Mouse (Mus musculus) CH12.LX (cell line): ENCODE results near the gene Gm20388. TPM values are rescaled to one million over a fixed set of nuclear protein-coding genes. Genes with fewer than 3 reads are reported as not detected.

Experiments
- DNase-seq: peaks from one replicate; pipeline ENCODE4 v3.0.0-alpha.2; 2013; ENCODE audit errors: extremely low read depth
- H3K27ac ChIP-seq: 2 replicates; pipeline ENCODE4 v1.5.1; 2012; ENCODE audit warnings: low read depth, mild to moderate bottlenecking, control low read depth, moderate library complexity; ENCODE audit not compliant: insufficient read depth
- H3K27me3 ChIP-seq: replicated peaks from 2 replicates; pipeline ENCODE3; 2012; ENCODE audit warnings: inconsistent platforms
- H3K36me3 ChIP-seq, 2 experiments: replicated peaks in 1 of 2; 2 replicates each; pipeline versions ENCODE3 to v1.6.1; 2012; ENCODE audit warnings: inconsistent platforms in 1 of 2, low read length in 1 of 2, mild to moderate bottlenecking in 1 of 2, mixed read lengths in 1 of 2, moderate library complexity in 1 of 2; ENCODE audit not compliant: control insufficient read depth in 1 of 2, insufficient read depth in 1 of 2
- H3K4me1 ChIP-seq, 2 experiments: 2 replicates each; pipeline ENCODE4 v1.6.1; 2012; ENCODE audit warnings: inconsistent platforms in 1 of 2, moderate library complexity in 1 of 2; ENCODE audit not compliant: insufficient read depth in 2 of 2, control insufficient read depth in 1 of 2
- H3K4me2 ChIP-seq: 2 replicates; pipeline ENCODE4 v1.6.1; 2012; ENCODE audit warnings: low read depth, mild to moderate bottlenecking, control low read depth; ENCODE audit not compliant: poor library complexity, insufficient read depth, severe bottlenecking
- H3K4me3 ChIP-seq, 3 experiments: fragments of 150-350 bp in 1 of 3; sonication (generic) in 1 of 3; replicated peaks in 1 of 3; 2 replicates each; pipeline versions ENCODE3 to v1.5.1; 2011 to 2012; ENCODE audit warnings: low read depth in 2 of 3, low read length in 2 of 3, mild to moderate bottlenecking in 2 of 3, moderate library complexity in 2 of 3, control low read depth in 1 of 3, improper control_type of control experiment in 1 of 3, inconsistent platforms in 1 of 3, mixed read lengths in 1 of 3; ENCODE audit not compliant: poor library complexity in 1 of 3
- H3K79me2 ChIP-seq: replicated peaks from 2 replicates; pipeline ENCODE4 v1.6.1; 2012; ENCODE audit warnings: mild to moderate bottlenecking, moderate library complexity; ENCODE audit not compliant: control insufficient read depth, poor library complexity, insufficient read depth, severe bottlenecking; ENCODE audit errors: extremely low read depth
- H3K9ac ChIP-seq: 2 replicates; pipeline ENCODE4 v1.6.1; 2012; ENCODE audit warnings: low read depth, mild to moderate bottlenecking, control low read depth, moderate library complexity; ENCODE audit not compliant: insufficient read depth
- H3K9me3 ChIP-seq: replicated peaks from 2 replicates; pipeline ENCODE3; 2012; ENCODE audit warnings: low read length, inconsistent platforms, mixed read lengths
- CHD1 ChIP-seq: IDR thresholded peaks from 2 replicates; pipeline ENCODE4 v1.6.1; 2012; ENCODE audit warnings: low read depth, low read length, improper control_type of control experiment, inconsistent platforms
- E2F4 ChIP-seq: IDR thresholded peaks from 2 replicates; pipeline ENCODE4 v1.6.1; 2011; ENCODE audit warnings: low read depth, low read length, improper control_type of control experiment; ENCODE audit not compliant: insufficient replicate concordance
- ELF1 ChIP-seq: IDR thresholded peaks from 2 replicates; pipeline ENCODE4 v1.6.1; 2014; ENCODE audit warnings: low read depth, mild to moderate bottlenecking, inconsistent platforms, low read length, improper control_type of control experiment
- ETS1 ChIP-seq: conservative IDR thresholded peaks from 2 replicates; pipeline ENCODE4 v1.6.1; 2012; ENCODE audit warnings: low read depth, mild to moderate bottlenecking, inconsistent platforms, low read length, improper control_type of control experiment, moderate library complexity
- GABPA ChIP-seq: IDR thresholded peaks from 2 replicates; pipeline ENCODE4 v1.6.1; 2012; ENCODE audit warnings: low read depth, low read length, improper control_type of control experiment, inconsistent platforms; ENCODE audit not compliant: insufficient replicate concordance
- JUN ChIP-seq: IDR thresholded peaks from 2 replicates; pipeline ENCODE4 v1.6.1; 2011; ENCODE audit warnings: low read depth, mild to moderate bottlenecking, low read length, improper control_type of control experiment, moderate library complexity; ENCODE audit not compliant: insufficient read depth
- NRF1 ChIP-seq: IDR thresholded peaks from 2 replicates; pipeline ENCODE4 v1.6.1; 2014; ENCODE audit warnings: low read depth, mild to moderate bottlenecking, inconsistent platforms, low read length, improper control_type of control experiment, moderate library complexity
- PAX5 ChIP-seq: IDR thresholded peaks from 2 replicates; pipeline ENCODE4 v1.6.1; 2012; ENCODE audit warnings: low read length, inconsistent platforms, mixed read lengths
- POLR2A ChIP-seq: IDR thresholded peaks from 2 replicates; pipeline ENCODE4 v1.6.1; 2011; ENCODE audit warnings: low read depth, mild to moderate bottlenecking, improper control_type of control experiment, low read length
- RAD21 ChIP-seq: IDR thresholded peaks from 2 replicates; pipeline ENCODE4 v1.6.1; 2011; ENCODE audit warnings: low read depth, mild to moderate bottlenecking, low read length, improper control_type of control experiment, moderate library complexity
- RCOR1 ChIP-seq: conservative IDR thresholded peaks from 2 replicates; pipeline ENCODE4 v1.6.1; 2012; ENCODE audit warnings: low read depth, mild to moderate bottlenecking, inconsistent platforms, low read length, improper control_type of control experiment
- SIN3A ChIP-seq: IDR thresholded peaks from 2 replicates; pipeline ENCODE4 v1.6.1; 2012; ENCODE audit warnings: low read length, improper control_type of control experiment, inconsistent platforms
- SMC3 ChIP-seq: IDR thresholded peaks from 2 replicates; pipeline ENCODE4 v1.6.1; 2011; ENCODE audit warnings: low read depth, low read length, improper control_type of control experiment
- TBP ChIP-seq: conservative IDR thresholded peaks from 2 replicates; pipeline ENCODE4 v1.6.1; 2011; ENCODE audit warnings: low read depth, low read length, improper control_type of control experiment
- ZC3H11A ChIP-seq: IDR thresholded peaks from 2 replicates; pipeline ENCODE4 v1.6.1; 2012; ENCODE audit warnings: low read depth, mild to moderate bottlenecking, inconsistent platforms, low read length, improper control_type of control experiment
- ZKSCAN1 ChIP-seq: IDR thresholded peaks from 2 replicates; pipeline ENCODE4 v1.6.1; 2012; ENCODE audit warnings: low read depth, inconsistent platforms, low read length, improper control_type of control experiment, borderline replicate concordance
- ZMIZ1 ChIP-seq: IDR thresholded peaks from 2 replicates; pipeline ENCODE4 v1.6.1; 2012; ENCODE audit warnings: low read depth, mild to moderate bottlenecking, inconsistent platforms, low read length, improper control_type of control experiment
- ZNF384 ChIP-seq: IDR thresholded peaks from 2 replicates; pipeline ENCODE4 v1.6.1; 2012; ENCODE audit warnings: low read depth, low read length, improper control_type of control experiment, inconsistent platforms
- dilution Hi-C: fragments of 300-500 bp; cut with MboI; formaldehyde crosslinking; loops from 2 replicates; pipeline ENCODE4 v1.14.3; 2020; ENCODE audit warnings: low sequenced_read_pairs; ENCODE audit not compliant: extremely low pct_unique_long_range_greater_than_20kb, extremely low pct_ligation_motif_present
- in situ Hi-C: fragments of 300-500 bp; cut with MboI; formaldehyde crosslinking; loops from 3 replicates; pipeline ENCODE4 v1.14.3; 2019; ENCODE audit warnings: low sequenced_read_pairs, low pct_ligation_motif_present, low pct_unique_long_range_greater_than_20kb, mixed read lengths
- polyA plus RNA-seq: library from polyadenylated mRNA; unstranded; fragments of >175 nt; gene quantifications from 2 replicates; pipeline ENCODE4 v1.2.1, GENCODE M21; 2012; ENCODE audit warnings: low read depth; ENCODE audit not compliant: insufficient read length
- total RNA-seq, 2 experiments: library from RNA; depleted of rRNA; stranded (reverse); fragments of 300-350 nt in 1 of 2; fragments of >200 nt in 1 of 2; gene quantifications; 2 replicates each; pipeline ENCODE4 v1.2.3; 2012 to 2014

The Gm20388 gene
- total and polyA plus RNA-seq, 3 experiments = 14.8 to 26.3 (median 22.2) TPM

DNA sequence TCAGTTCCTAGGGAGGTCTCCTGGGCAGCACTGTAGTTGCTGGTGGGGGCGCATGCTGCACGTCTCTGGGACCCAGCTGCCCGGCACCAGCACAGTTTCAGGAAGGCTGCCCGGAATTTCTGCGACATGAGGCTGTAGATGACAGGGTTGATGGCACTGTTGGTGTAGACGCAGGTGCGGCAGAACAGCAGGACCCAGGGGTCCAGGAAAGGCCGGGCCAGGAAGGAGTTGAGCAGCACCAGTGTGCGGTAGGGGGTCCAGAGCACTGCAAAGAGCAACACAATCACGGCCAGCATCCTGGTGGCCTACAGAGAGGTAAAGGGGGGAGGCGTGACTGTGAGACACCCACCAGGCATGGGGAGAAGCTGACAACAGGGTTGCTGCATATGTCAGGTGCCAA lies 2446.6 kb downstream of the Gm20388 start:
- H3K27me3 ChIP-seq = no peaks in the 10 kb centered on the region
- TF ChIP-seq JUN (no peak), PAX5 (no peak), ETS1 (no peak), ZNF384 (no peak), ZMIZ1 (no peak), CHD1 (no peak), RCOR1 (no peak), ELF1 (no peak)
- TF ChIP-seq, all 38 proteins: peak for 0
- Histone ChIP-seq H3K27ac (no peak overlapping the region), H3K4me1 (peaks cover 23 to 33% of the 10 kb centered on the region in 2 experiments), H3K4me2 (no peak overlapping the region), H3K79me2 (no peaks in the 10 kb centered on the region), H3K9ac (no peak overlapping the region), H3K36me3 (peaks cover 0 to 3% of the 10 kb centered on the region in 2 experiments), H3K4me3 (no peak overlapping the region), H3K9me3 (no peaks in the 10 kb centered on the region)
- DNase-seq = no peak
- dilution Hi-C loops = no loop called here
- in situ Hi-C loops = no loop called here

GRCm38 (mm10) chr8:122357641-122358040 lies 2447.0 kb downstream of the Gm20388 start:
- H3K9me3 ChIP-seq = no peaks in the 10 kb centered on the region
- no peaks in the 10 kb centered on the region for H3K27me3 ChIP-seq
- no peak for DNase-seq
- dilution Hi-C loops = no loop called here
- in situ Hi-C loops = no loop called here
- H3K27ac ChIP-seq = no peak overlapping the region
- no peak overlapping the region for H3K4me2 ChIP-seq
- no peak overlapping the region for H3K4me3 ChIP-seq
- no peaks in the 10 kb centered on the region for H3K79me2 ChIP-seq
- peaks cover 20 to 30% of the 10 kb centered on the region in 2 experiments for H3K4me1 ChIP-seq
- no peak for TF ChIP-seq SMC3
- TF ChIP-seq NRF1 = no peak
- no peak for TF ChIP-seq TBP
- TF ChIP-seq E2F4 = no peak
- no peak for TF ChIP-seq GABPA
- no peak for TF ChIP-seq ZNF384
- TF ChIP-seq RAD21 = no peak
- TF ChIP-seq ZC3H11A = no peak
- TF ChIP-seq ELF1 = no peak
- no peak for TF ChIP-seq SIN3A
- TF ChIP-seq POLR2A = no peak
- TF ChIP-seq ZMIZ1 = no peak
- no peak for TF ChIP-seq ZKSCAN1
- H3K36me3 ChIP-seq = peaks cover 0 to 3% of the 10 kb centered on the region in 2 experiments
- no peak overlapping the region for H3K9ac ChIP-seq
